ENCODE assay signal across 8 mouse cellular contexts in genomic region chr2:85050746-85051145, GRCm38 (mm10). TPM values are rescaled to one million over a fixed set of nuclear protein-coding genes. Genes with fewer than 3 reads are reported as not detected.
A peak's percentile ranks its signal among the peaks of the same experiment; 100 is the strongest.
DNase-seq lines count a peak whose midpoint lies in the region; ATAC-seq lines count a peak whose summit lies in the region.

No protein-coding gene starts in this region.

- whole genome bisulfite sequencing in kidney, embryonic 16.5 days = 51% methylated on average over 9 of the region's 9 CpGs
- WGBS in heart, embryonic 16.5 days = 31% methylated on average over 9 of the region's 9 CpGs
- 46% methylated on average over 9 of the region's 9 CpGs for WGBS in liver, embryonic 12.5 days (ENCODE audit: insufficient replicate concordance)
- 65% methylated on average over 9 of the region's 9 CpGs for WGBS in neural tube, embryonic 15.5 days

- peaks cover 40% of the 10 kb centered on the region for H3K36me3 ChIP-seq in kidney, embryonic 16.5 days (ENCODE audit: insufficient read depth, low read length)
- peaks cover 17% of the 10 kb centered on the region for H3K36me3 ChIP-seq in heart, embryonic 16.5 days (ENCODE audit: control insufficient read depth, insufficient read depth)
- peaks cover 32% of the 10 kb centered on the region for H3K36me3 ChIP-seq in liver, embryonic 12.5 days
- H3K36me3 ChIP-seq in neural tube, embryonic 15.5 days = peaks cover 50% of the 10 kb centered on the region

- no peak for DNase-seq in kidney, adult 18-20 months
- DNase-seq in adrenal gland, postnatal 14 days = peak; percentile 72
- no peak for DNase-seq in spleen, postnatal 4 days (ENCODE audit: low spot score in 2 of 2)
- DNase-seq in layer of hippocampus, postnatal 14 days (ENCODE audit: low spot score in 2 of 2) = no peak

- no peaks in the 10 kb centered on the region for H3K9me3 ChIP-seq in kidney, embryonic 16.5 days (ENCODE audit: low read length)
- no peaks in the 10 kb centered on the region for H3K9me3 ChIP-seq in heart, embryonic 16.5 days (replicated peaks; ENCODE audit: control insufficient read depth, low read length)
- H3K9me3 ChIP-seq in liver, embryonic 12.5 days (replicated peaks) = no peaks in the 10 kb centered on the region
- H3K9me3 ChIP-seq in neural tube, embryonic 15.5 days (replicated peaks) = no peaks in the 10 kb centered on the region

- H3K9ac ChIP-seq in kidney, embryonic 16.5 days (replicated peaks; ENCODE audit: low read length) = peak overlapping the region; percentile 65
- peak overlapping the region; percentile 70 for H3K9ac ChIP-seq in heart, embryonic 16.5 days (ENCODE audit: low read length)
- H3K9ac ChIP-seq in liver, embryonic 12.5 days = 0 out of 2 replicates have a peak overlapping the region, but pooled peaks have one; percentile 3
- no peak overlapping the region for H3K9ac ChIP-seq in neural tube, embryonic 15.5 days (replicated peaks)

- peaks cover 46% of the 10 kb centered on the region for H3K4me1 ChIP-seq in kidney, embryonic 16.5 days (ENCODE audit: insufficient read depth, low read length)
- H3K4me1 ChIP-seq in heart, embryonic 16.5 days (ENCODE audit: control insufficient read depth, insufficient read depth, low read length) = peaks cover 10% of the 10 kb centered on the region
- peaks cover 52% of the 10 kb centered on the region for H3K4me1 ChIP-seq in liver, embryonic 12.5 days
- H3K4me1 ChIP-seq in neural tube, embryonic 15.5 days = peaks cover 53% of the 10 kb centered on the region

- ATAC-seq in kidney, embryonic 16.5 days (ENCODE audit: low FRiP score, low TSS enrichment) = no peak
- no peak for ATAC-seq in heart, embryonic 16.5 days (replicated peaks; ENCODE audit: extremely low read depth, insufficient read depth, low FRiP score)
- no peak for ATAC-seq in liver, embryonic 12.5 days
- ATAC-seq in neural tube, embryonic 15.5 days (ENCODE audit: low FRiP score) = no peak

- no peaks in the 10 kb centered on the region for H3K27me3 ChIP-seq in kidney, embryonic 16.5 days (ENCODE audit: insufficient read depth, low read length)
- H3K27me3 ChIP-seq in heart, embryonic 16.5 days (ENCODE audit: control insufficient read depth, insufficient read depth, low read length) = no peaks in the 10 kb centered on the region
- H3K27me3 ChIP-seq in liver, embryonic 12.5 days (replicated peaks) = peaks cover 44% of the 10 kb centered on the region
- H3K27me3 ChIP-seq in neural tube, embryonic 15.5 days (replicated peaks) = no peaks in the 10 kb centered on the region

- peak overlapping the region; percentile 95 for H3K27ac ChIP-seq in kidney, embryonic 16.5 days (ENCODE audit: low read length)
- H3K27ac ChIP-seq in heart, embryonic 16.5 days (ENCODE audit: low read length) = peak overlapping the region; percentile 92
- H3K27ac ChIP-seq in liver, embryonic 12.5 days = 0 out of 2 replicates have a peak overlapping the region, but pooled peaks have one; percentile 18
- peak overlapping the region; percentile 86; the same call in 1 of the 2 replicates for H3K27ac ChIP-seq in neural tube, embryonic 15.5 days (replicated peaks)

- peak overlapping the region; percentile 46 for H3K4me3 ChIP-seq in kidney, embryonic 16.5 days (ENCODE audit: low read length)
- peak overlapping the region; percentile 52 for H3K4me3 ChIP-seq in heart, embryonic 16.5 days (ENCODE audit: low read length)
- H3K4me3 ChIP-seq in liver, embryonic 12.5 days = no peak overlapping the region; the same call in 1 of the 2 replicates
- peak overlapping the region; percentile 83 for H3K4me3 ChIP-seq in neural tube, embryonic 15.5 days (replicated peaks)

- peak overlapping the region; percentile 74 for H3K4me2 ChIP-seq in kidney, embryonic 16.5 days (replicated peaks; ENCODE audit: low read depth, low read length)
- H3K4me2 ChIP-seq in heart, embryonic 16.5 days (ENCODE audit: low read depth, low read length) = peak overlapping the region; percentile 80
- peak overlapping the region; percentile 34 for H3K4me2 ChIP-seq in liver, embryonic 12.5 days
- peak overlapping the region; percentile 69 for H3K4me2 ChIP-seq in neural tube, embryonic 15.5 days

RNA-seq across cellular contexts. Expression of gene Tnks1bp1, which starts 2.9 kb away (rescaled TPM):
- polyA plus RNA-seq in kidney, embryonic 16.5 days (2015; fragmentation: Nextera tagmentation; extraction: Ambion mirVana) = 34.2 and 40.6 TPM in 2 replicates
- 111 and 120 TPM in 2 replicates for total RNA-seq in adrenal gland, postnatal 14 days (2021)
- 23.6 and 32.3 TPM in 2 replicates for polyA plus RNA-seq in heart, embryonic 16.5 days (2015; fragmentation: Nextera tagmentation; extraction: Ambion mirVana)
- polyA plus RNA-seq in liver, embryonic 12.5 days (2016; fragmentation: Nextera tagmentation; extraction: Ambion mirVana) = 7.9 and 8.7 TPM in 2 replicates
- 19.7 and 24.3 TPM in 2 replicates for polyA plus RNA-seq in neural tube, embryonic 15.5 days (2015; fragmentation: Nextera tagmentation; extraction: Ambion mirVana)
- 100 to 1,000 TPM; 128 to 141 TPM for total RNA-seq in layer of hippocampus, postnatal 14 days (2021)

RNA-seq across cellular contexts. Expression of gene P2rx3, which starts 13.5 kb away (rescaled TPM):
- polyA plus RNA-seq in kidney, embryonic 16.5 days (2015; fragmentation: Nextera tagmentation; extraction: Ambion mirVana) = 0.56 and 1.3 TPM in 2 replicates
- total RNA-seq in adrenal gland, postnatal 14 days (2021) = 0.59 and 0.60 TPM in 2 replicates
- polyA plus RNA-seq in heart, embryonic 16.5 days (2015; fragmentation: Nextera tagmentation; extraction: Ambion mirVana) = 0.60 and 0.79 TPM in 2 replicates
- 0.30 and 0.61 TPM in 2 replicates for polyA plus RNA-seq in liver, embryonic 12.5 days (2016; fragmentation: Nextera tagmentation; extraction: Ambion mirVana)
- 19.5 and 21.6 TPM in 2 replicates for polyA plus RNA-seq in neural tube, embryonic 15.5 days (2015; fragmentation: Nextera tagmentation; extraction: Ambion mirVana)
- total RNA-seq in layer of hippocampus, postnatal 14 days (2021) = 1 to 10 TPM; 2.8 to 3.4 TPM

RNA-seq across cellular contexts. Expression of gene Ssrp1, which starts 13.7 kb away (rescaled TPM):
- 316 and 329 TPM in 2 replicates for polyA plus RNA-seq in kidney, embryonic 16.5 days (2015; fragmentation: Nextera tagmentation; extraction: Ambion mirVana)
- total RNA-seq in adrenal gland, postnatal 14 days (2021) = 115 and 123 TPM in 2 replicates
- 136 and 148 TPM in 2 replicates for polyA plus RNA-seq in heart, embryonic 16.5 days (2015; fragmentation: Nextera tagmentation; extraction: Ambion mirVana)
- polyA plus RNA-seq in liver, embryonic 12.5 days (2016; fragmentation: Nextera tagmentation; extraction: Ambion mirVana) = 228 and 230 TPM in 2 replicates
- 146 and 191 TPM in 2 replicates for polyA plus RNA-seq in neural tube, embryonic 15.5 days (2015; fragmentation: Nextera tagmentation; extraction: Ambion mirVana)
- total RNA-seq in layer of hippocampus, postnatal 14 days (2021) = 100 to 1,000 TPM; 104 TPM

Comparison
In these comparisons a context has a peak if more than half of its experiments do, and no peak if none do; other contexts are left out.
1. H3K27ac ChIP-seq: peak in every context shown above with its lines; median percentile 95 in kidney, embryonic 16.5 days; 92 in heart, embryonic 16.5 days; 86 in neural tube, embryonic 15.5 days; 18 in liver, embryonic 12.5 days.